24 mouse cellular contexts compared by ENCODE assay signal in genomic region chr5:130701777-130702176, GRCm38 (mm10).
DNase-seq lines count a peak whose midpoint lies in the region; ATAC-seq and TF ChIP-seq lines count a peak whose summit lies in the region.
"Had no signal": no experiment of that assay in that cellular context is flagged by ENCODE, and none has a peak within 500 bp of the region (broad histone marks: within the 10 kb centered on the region; RNA-seq: fewer than 3 reads in every experiment).

No protein-coding gene starts in this region.

- WGBS in hindbrain, embryonic 15.5 days = 55% methylated on average over 6 of the region's 6 CpGs
- 55% methylated on average over 6 of the region's 6 CpGs for WGBS in hindbrain, embryonic 13.5 days

- no peaks in the 10 kb centered on the region for H3K9me3 ChIP-seq in hindbrain, embryonic 15.5 days
- no peaks in the 10 kb centered on the region for H3K9me3 ChIP-seq in hindbrain, embryonic 13.5 days
- H3K9me3 ChIP-seq in G1E (replicated peaks) = peaks cover 56% of the 10 kb centered on the region
- H3K9me3 ChIP-seq: heart, embryonic 15.5 days; limb, embryonic 10.5 days had no signal

- peaks cover 8% of the 10 kb centered on the region; the same call in 1 of the 2 replicates for H3K4me1 ChIP-seq in hindbrain, embryonic 15.5 days (replicated peaks)
- peaks cover 5% of the 10 kb centered on the region; the same call in 1 of the 2 replicates for H3K4me1 ChIP-seq in hindbrain, embryonic 13.5 days (replicated peaks)
- no peaks in the 10 kb centered on the region for H3K4me1 ChIP-seq in G1E (ENCODE audit: insufficient read depth, low read depth, low read length)
- H3K4me1 ChIP-seq: heart, embryonic 15.5 days; limb, embryonic 10.5 days; midbrain, embryonic 10.5 days had no signal

- no peak overlapping the region for H3K9ac ChIP-seq in hindbrain, embryonic 15.5 days
- H3K9ac ChIP-seq in hindbrain, embryonic 13.5 days = no peak overlapping the region
- H3K9ac ChIP-seq: heart, embryonic 15.5 days had no signal

- DNase-seq in G1E (ENCODE audit: low spot score) = no peak
- DNase-seq in cerebellum, adult 9-10 months = peak; percentile 97
- DNase-seq in ovary, adult 18-20 months (ENCODE audit: low spot score) = no peak
- DNase-seq in neural tube, embryonic 10.5 days (ENCODE audit: extremely low spot score, low spot score) = no peak
- DNase-seq in thymus, postnatal 4 days = no peak
- DNase-seq: adrenal gland, adult 8-10 months; heart, adult 2 months; heart, postnatal 36 days; kidney, adult 2 months; liver; lung, postnatal 4 days; right cerebral cortex, postnatal 14 days; thymus, adult 2 months had no signal

- no peak overlapping the region for H3K4me2 ChIP-seq in hindbrain, embryonic 15.5 days
- no peak overlapping the region for H3K4me2 ChIP-seq in hindbrain, embryonic 13.5 days
- H3K4me2 ChIP-seq: heart, embryonic 15.5 days had no signal

- peak; percentile 54; the same call in 1 of the 2 replicates for ATAC-seq in hindbrain, embryonic 15.5 days (ENCODE audit: low FRiP score, low read depth)
- ATAC-seq in hindbrain, embryonic 13.5 days (ENCODE audit: low FRiP score) = no peak
- no peak for ATAC-seq in G1E (ENCODE audit: extremely low read depth, insufficient number of reproducible peaks, low FRiP score, poor library complexity, severe bottlenecking)
- peak; percentile 96 for ATAC-seq in cerebellum, adult (ENCODE audit: insufficient number of reproducible peaks, low FRiP score, low TSS enrichment)
- ATAC-seq: forebrain, embryonic 14.5 days; Patski had no signal

- H3K36me3 ChIP-seq in hindbrain, embryonic 15.5 days = no peaks in the 10 kb centered on the region
- H3K36me3 ChIP-seq in hindbrain, embryonic 13.5 days = no peaks in the 10 kb centered on the region
- no peaks in the 10 kb centered on the region for H3K36me3 ChIP-seq in G1E (replicated peaks)
- H3K36me3 ChIP-seq: heart, embryonic 15.5 days; limb, embryonic 10.5 days; midbrain, embryonic 10.5 days had no signal

- H3K27me3 ChIP-seq in hindbrain, embryonic 15.5 days = no peaks in the 10 kb centered on the region
- no peaks in the 10 kb centered on the region for H3K27me3 ChIP-seq in hindbrain, embryonic 13.5 days
- H3K27me3 ChIP-seq in G1E (ENCODE audit: insufficient read depth, low read length) = no peaks in the 10 kb centered on the region
- H3K27me3 ChIP-seq: heart, embryonic 15.5 days; Patski had no signal

- H3K4me3 ChIP-seq in hindbrain, embryonic 15.5 days = no peak overlapping the region
- no peak overlapping the region for H3K4me3 ChIP-seq in hindbrain, embryonic 13.5 days
- peak overlapping the region; percentile 27; the same call in 1 of the 2 replicates for H3K4me3 ChIP-seq in G1E (ENCODE audit: low read depth, low read length)
- H3K4me3 ChIP-seq: heart, adult 2 months; heart, embryonic 15.5 days; left cerebral cortex, adult 2 months; limb, embryonic 10.5 days; midbrain, embryonic 10.5 days had no signal

- H3K27ac ChIP-seq in hindbrain, embryonic 15.5 days (replicated peaks) = no peak overlapping the region
- no peak overlapping the region for H3K27ac ChIP-seq in hindbrain, embryonic 13.5 days
- H3K27ac ChIP-seq: heart, adult 2 months; heart, embryonic 15.5 days; kidney, postnatal 0 days; left cerebral cortex, adult 2 months; limb, embryonic 10.5 days; midbrain, embryonic 10.5 days; stomach, postnatal 0 days had no signal

- no peak for TF ChIP-seq CTCF in G1E (IDR thresholded peaks at IDR 0.05; ENCODE audit: low read depth, low read length)

Comparison
In these comparisons a context has a peak if more than half of its experiments do, and no peak if none do; other contexts are left out.
1. ATAC-seq: peak in hindbrain, embryonic 15.5 days (single experiment) and cerebellum, adult (single experiment); none in hindbrain, embryonic 13.5 days (single experiment) and G1E (single experiment).